Mouse (Mus musculus) embryonic facial prominence, embryonic 11.5 days (tissue): ENCODE measurements at regions not wholly inside any gene's neighbourhood (a gene's known extent, or its start where the extent isn't known, plus 50 kb on each side); places are given as distances from the start of the nearest gene placed in this dataset.

ENCODE experiments used
- ATAC-seq: fragments of 200-750 bp; cut with Nextera tagmentation; replicated peaks from 2 replicates; pipeline ENCODE4 v1.8.0; 2017; ENCODE audit warnings: low read depth; ENCODE audit not compliant: insufficient number of reproducible peaks, low FRiP score, low TSS enrichment
- DNase-seq: peaks from one replicate; pipeline ENCODE4 v3.0.0-alpha.2; 2015; ENCODE audit warnings: low spot score
- H3K27ac ChIP-seq: fragments of 300-500 bp; sonication (generic); replicated peaks from 2 replicates; pipeline ENCODE4 v1.5.1; 2014; ENCODE audit warnings: mild to moderate bottlenecking, low read depth, low read length, control low read depth
- H3K27me3 ChIP-seq: fragments of 300-500 bp; sonication (generic); 2 replicates; pipeline ENCODE4 v1.6.1; 2014; ENCODE audit warnings: mild to moderate bottlenecking, low read length, moderate library complexity, mixed read lengths; ENCODE audit not compliant: control insufficient read depth, insufficient read depth
- H3K36me3 ChIP-seq: fragments of 300-500 bp; sonication (generic); replicated peaks from 2 replicates; pipeline ENCODE4 v1.6.1; 2014; ENCODE audit warnings: low read depth, mild to moderate bottlenecking, low read length, moderate library complexity, mixed read lengths; ENCODE audit not compliant: control insufficient read depth, insufficient read depth
- H3K4me1 ChIP-seq: fragments of 300-500 bp; sonication (generic); 2 replicates; pipeline ENCODE4 v1.6.1; 2014; ENCODE audit warnings: low read length, mixed read lengths; ENCODE audit not compliant: control insufficient read depth, insufficient read depth
- H3K4me2 ChIP-seq: fragments of 300-500 bp; sonication (generic); 2 replicates; pipeline ENCODE4 v1.6.1; 2014; ENCODE audit warnings: low read depth, mild to moderate bottlenecking, control low read depth, low read length, moderate library complexity
- H3K4me3 ChIP-seq: fragments of 300-500 bp; sonication (generic); 2 replicates; pipeline ENCODE4 v1.5.1; 2014; ENCODE audit warnings: low read depth, low read length, control low read depth
- H3K9ac ChIP-seq: fragments of 300-500 bp; sonication (generic); replicated peaks from 2 replicates; pipeline ENCODE4 v1.6.1; 2014; ENCODE audit warnings: mild to moderate bottlenecking, control low read depth, low read length
- H3K9me3 ChIP-seq: fragments of 300-500 bp; sonication (generic); replicated peaks from 2 replicates; pipeline ENCODE4 v1.6.1; 2016; ENCODE audit warnings: mild to moderate bottlenecking, low read length, inconsistent platforms, mixed read lengths; ENCODE audit not compliant: control insufficient read depth
- WGBS: fragments of 180-500 bp; shearing (Covaris S2); extraction: QIAGEN DNeasy Blood & Tissue Kit; methylation state at CpG from one replicate; pipeline ENCODE4 v1.1.7; 2014; 5-methylcytosine and 5-hydroxymethylcytosine counted together

GRCm38 (mm10) chr8:46921585-46921984, 65.1 kb upstream of the Enpp6 start:
- H3K4me3 ChIP-seq, result no peak overlapping the region
- no peak overlapping the region for H3K9ac ChIP-seq
- ATAC-seq (no peak), DNase-seq (no peak)
- no peak overlapping the region for H3K4me2 ChIP-seq
- no peaks in the 10 kb centered on the region for H3K36me3 ChIP-seq
- no peaks in the 10 kb centered on the region for H3K27me3 ChIP-seq
- H3K9me3 ChIP-seq, result no peaks in the 10 kb centered on the region
- H3K4me1 ChIP-seq, result no peaks in the 10 kb centered on the region; the same call in 1 of the 2 replicates
- no peak overlapping the region for H3K27ac ChIP-seq
- 92% methylated on average over 7 of the region's 7 CpGs for WGBS

GRCm38 (mm10) chr8:46924787-46925548, 61.7 kb upstream of the Enpp6 start:
- Histone ChIP-seq H3K4me1 (no peaks in the 10 kb centered on the region; the same call in 1 of the 2 replicates), H3K27ac (no peak overlapping the region), H3K4me3 (no peak overlapping the region), H3K36me3 (no peaks in the 10 kb centered on the region), H3K27me3 (no peaks in the 10 kb centered on the region), H3K9me3 (no peaks in the 10 kb centered on the region), H3K4me2 (no peak overlapping the region), H3K9ac (no peak overlapping the region)
- ATAC-seq (no peak), DNase-seq (peak; percentile 39)
- 19% methylated on average over 13 of the region's 13 CpGs for WGBS

- H3K27ac ChIP-seq, result no peak overlapping the region
- no peaks in the 10 kb centered on the region; the same call in 1 of the 2 replicates for H3K4me1 ChIP-seq
- H3K9ac ChIP-seq, result no peak overlapping the region
- no peak for DNase-seq
- WGBS, result 73% methylated on average over 6 of the region's 6 CpGs
- no peaks in the 10 kb centered on the region for H3K27me3 ChIP-seq
- ATAC-seq, result no peak
- no peak overlapping the region for H3K4me2 ChIP-seq
- H3K4me3 ChIP-seq, result no peak overlapping the region
- no peaks in the 10 kb centered on the region for H3K9me3 ChIP-seq
- H3K36me3 ChIP-seq, result no peaks in the 10 kb centered on the region
Measured at GRCm38 (mm10) chr8:46928718-46929117, 58.0 kb upstream of the Enpp6 start.

- Histone ChIP-seq H3K4me1 (no peaks in the 10 kb centered on the region; the same call in 1 of the 2 replicates), H3K9me3 (no peaks in the 10 kb centered on the region), H3K27me3 (no peaks in the 10 kb centered on the region), H3K4me2 (no peak overlapping the region), H3K36me3 (no peaks in the 10 kb centered on the region), H3K9ac (no peak overlapping the region), H3K27ac (no peak overlapping the region), H3K4me3 (no peak overlapping the region)
- DNase-seq (no peak), ATAC-seq (no peak)
- 79% methylated on average over 6 of the region's 6 CpGs for WGBS
Measured at GRCm38 (mm10) chr8:46929678-46930077, 57.0 kb upstream of the Enpp6 start.

- WGBS, result 94% methylated on average over 6 of the region's 6 CpGs
- H3K36me3 ChIP-seq, result no peaks in the 10 kb centered on the region
- no peak for ATAC-seq
Measured at GRCm38 (mm10) chr8:46931267-46931666, 55.4 kb upstream of the Enpp6 start.

GRCm38 (mm10) chr8:46933256-46933655, 53.4 kb upstream of the Enpp6 start:
- Histone ChIP-seq H3K4me1 (no peaks in the 10 kb centered on the region), H3K27ac (no peak overlapping the region), H3K4me3 (no peak overlapping the region), H3K36me3 (no peaks in the 10 kb centered on the region), H3K27me3 (no peaks in the 10 kb centered on the region), H3K4me2 (no peak overlapping the region), H3K9me3 (no peaks in the 10 kb centered on the region), H3K9ac (no peak overlapping the region)
- ATAC-seq (no peak), DNase-seq (no peak)

More at GRCm38 (mm10) chr8:46931267-46931666, 55.4 kb upstream of the Enpp6 start:
- Histone ChIP-seq H3K9ac (no peak overlapping the region), H3K4me3 (no peak overlapping the region), H3K9me3 (no peaks in the 10 kb centered on the region), H3K4me2 (no peak overlapping the region), H3K27ac (no peak overlapping the region), H3K27me3 (no peaks in the 10 kb centered on the region), H3K4me1 (no peaks in the 10 kb centered on the region)
- no peak for DNase-seq

GRCm38 (mm10) chr8:46934254-46934653, 52.4 kb upstream of the Enpp6 start:
- DNase-seq (no peak), ATAC-seq (no peak)
- no peaks in the 10 kb centered on the region for H3K4me1 ChIP-seq
- 80% methylated on average over 9 of the region's 9 CpGs for WGBS
- H3K27ac ChIP-seq, result no peak overlapping the region
- no peak overlapping the region for H3K4me2 ChIP-seq
- no peak overlapping the region for H3K4me3 ChIP-seq
- no peaks in the 10 kb centered on the region for H3K36me3 ChIP-seq
- no peaks in the 10 kb centered on the region for H3K27me3 ChIP-seq
- no peaks in the 10 kb centered on the region for H3K9me3 ChIP-seq
- no peak overlapping the region for H3K9ac ChIP-seq

GRCm38 (mm10) chr8:46934898-46935297, 51.8 kb upstream of the Enpp6 start:
- WGBS, result 22% methylated on average over 9 of the region's 9 CpGs
- H3K27me3 ChIP-seq, result no peaks in the 10 kb centered on the region
- no peak for ATAC-seq

More at GRCm38 (mm10) chr8:46934898-46935297, 51.8 kb upstream of the Enpp6 start:
- Histone ChIP-seq H3K4me1 (no peaks in the 10 kb centered on the region), H3K9ac (no peak overlapping the region), H3K27ac (no peak overlapping the region), H3K4me3 (no peak overlapping the region), H3K9me3 (no peaks in the 10 kb centered on the region), H3K4me2 (no peak overlapping the region), H3K36me3 (no peaks in the 10 kb centered on the region)
- DNase-seq, result peak; percentile 85
